Mouse (Mus musculus) urinary bladder, adult 2 months (tissue): ENCODE data around the gene Amz2. TPM values are rescaled to one million over a fixed set of nuclear protein-coding genes. Genes with fewer than 3 reads are reported as not detected.
"Not testable (repeated sequence)": the region's sequence is repeated elsewhere in the genome, so short reads cannot be mapped to it uniquely, and the experiment has no call there.

Source experiments
- DNase-seq: peaks from one replicate; pipeline ENCODE4 v3.0.0; 2022; ENCODE audit warnings: low spot score
- polyA plus RNA-seq: library from polyadenylated mRNA; depleted of rRNA; stranded (reverse); fragments of >200 nt; gene quantifications from 2 replicates; pipeline ENCODE4 v1.2.3, GENCODE M21; 2012

The Amz2 gene
- polyA plus RNA-seq, 1 experiment: 47.4 TPM

GRCm38 (mm10) chr11:109470921-109471861 lies 45.4 kb downstream of the Amz2 start:
- DNase-seq: no peak

GRCm38 (mm10) chr11:109472171-109472691 lies 46.5 kb downstream of the Amz2 start:
- peak; percentile 32 for DNase-seq

- DNase-seq: no peak
These were observed 47.0 kb downstream of the Amz2 start for GRCm38 (mm10) chr11:109472821-109473170.

- peak; percentile 58 for DNase-seq
These were observed 47.7 kb downstream of the Amz2 start, which contains the start of the genes Arsg and Slc16a6 for GRCm38 (mm10) chr11:109473171-109474085. Gene Arsg (plus strand): TSS chr11:109473374. Gene Slc16a6 (minus strand): TSS chr11:109473598.

- no peak for DNase-seq
These were observed 48.5 kb downstream of the Amz2 start for GRCm38 (mm10) chr11:109474086-109474742.

GRCm38 (mm10) chr11:109474836-109475235 lies 49.1 kb downstream of the Amz2 start:
- DNase-seq: no peak

- no peak for DNase-seq
These were observed 50.0 kb downstream of the Amz2 start for GRCm38 (mm10) chr11:109475717-109476116.

GRCm38 (mm10) chr11:109476241-109476640 lies 50.5 kb downstream of the Amz2 start:
- DNase-seq: no peak

- DNase-seq: no peak
These were observed 50.9 kb downstream of the Amz2 start for GRCm38 (mm10) chr11:109476653-109477052.

- no peak for DNase-seq
These were observed 52.0 kb downstream of the Amz2 start for GRCm38 (mm10) chr11:109477606-109478380.

- no peak for DNase-seq
These were observed 54.0 kb downstream of the Amz2 start for GRCm38 (mm10) chr11:109479575-109480285.

GRCm38 (mm10) chr11:109480440-109480839 lies 54.7 kb downstream of the Amz2 start:
- DNase-seq: no peak

GRCm38 (mm10) chr11:109485398-109486045 lies 59.8 kb downstream of the Amz2 start:
- DNase-seq: no peak

- no peak for DNase-seq
These were observed 61.4 kb downstream of the Amz2 start for GRCm38 (mm10) chr11:109487111-109487510.

GRCm38 (mm10) chr11:109487991-109488684 lies 62.4 kb downstream of the Amz2 start:
- DNase-seq: no peak

GRCm38 (mm10) chr11:109489763-109490162 lies 64.0 kb downstream of the Amz2 start:
- DNase-seq: no peak

GRCm38 (mm10) chr11:109491844-109492243 lies 66.1 kb downstream of the Amz2 start:
- DNase-seq: no peak

GRCm38 (mm10) chr11:109492847-109493464 lies 67.2 kb downstream of the Amz2 start:
- DNase-seq: not testable (repeated sequence)
